Mouse (Mus musculus) urinary bladder, adult 18-20 months (tissue): ENCODE data around the gene Hspa1a.
"Not testable (repeated sequence)": the region's sequence is repeated elsewhere in the genome, so short reads cannot be mapped to it uniquely, and the experiment has no call there.

Source experiments
- DNase-seq, 2 experiments: peaks; one replicate each; pipeline ENCODE4 v3.0.0; 2022; ENCODE audit warnings: low spot score in 2 of 2, mixed read lengths in 2 of 2

Gene Hspa1a

DNA sequence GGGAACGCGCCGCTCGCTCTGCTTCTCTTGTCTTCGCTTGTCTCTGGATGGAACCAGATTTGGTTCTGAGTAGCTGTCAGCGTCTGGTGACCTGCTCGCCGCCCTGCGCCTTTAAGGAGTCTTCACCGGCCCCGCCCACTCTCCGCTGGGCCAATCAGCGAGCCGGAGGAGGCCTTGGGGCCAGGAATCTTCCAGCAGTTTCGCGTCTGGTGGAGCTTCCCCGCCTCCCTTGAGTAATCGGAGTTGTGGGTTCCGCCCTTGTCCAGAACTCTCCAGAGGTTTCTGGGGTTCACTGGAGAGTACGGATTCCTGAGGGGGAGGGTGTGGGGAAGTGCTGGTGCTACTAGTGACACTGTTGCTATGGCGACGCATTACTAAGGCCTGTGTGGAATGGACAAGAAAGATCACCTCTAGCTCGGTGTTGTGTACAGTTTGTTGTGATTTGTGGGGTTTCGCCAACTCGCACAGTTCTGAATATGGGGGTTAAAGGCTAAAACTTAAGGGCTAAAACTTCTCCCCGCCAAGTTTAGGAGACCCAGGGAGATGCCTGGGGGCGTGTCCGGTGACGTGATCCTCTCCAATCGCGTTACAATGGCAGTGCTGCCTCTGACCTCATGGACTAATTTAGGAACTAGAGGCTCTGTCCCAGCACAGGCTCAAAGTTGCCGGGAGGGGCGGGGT is at the start of gene Hspa1a, which contains the start of gene Hspa1l:
Gene Hspa1a (minus strand): TSS at position 88 of the 681 bp plus-strand sequence.
Gene Hspa1l (plus strand): TSS at position 635 of the 681 bp plus-strand sequence.
- peak; percentile 84 to 87 for DNase-seq

DNA sequence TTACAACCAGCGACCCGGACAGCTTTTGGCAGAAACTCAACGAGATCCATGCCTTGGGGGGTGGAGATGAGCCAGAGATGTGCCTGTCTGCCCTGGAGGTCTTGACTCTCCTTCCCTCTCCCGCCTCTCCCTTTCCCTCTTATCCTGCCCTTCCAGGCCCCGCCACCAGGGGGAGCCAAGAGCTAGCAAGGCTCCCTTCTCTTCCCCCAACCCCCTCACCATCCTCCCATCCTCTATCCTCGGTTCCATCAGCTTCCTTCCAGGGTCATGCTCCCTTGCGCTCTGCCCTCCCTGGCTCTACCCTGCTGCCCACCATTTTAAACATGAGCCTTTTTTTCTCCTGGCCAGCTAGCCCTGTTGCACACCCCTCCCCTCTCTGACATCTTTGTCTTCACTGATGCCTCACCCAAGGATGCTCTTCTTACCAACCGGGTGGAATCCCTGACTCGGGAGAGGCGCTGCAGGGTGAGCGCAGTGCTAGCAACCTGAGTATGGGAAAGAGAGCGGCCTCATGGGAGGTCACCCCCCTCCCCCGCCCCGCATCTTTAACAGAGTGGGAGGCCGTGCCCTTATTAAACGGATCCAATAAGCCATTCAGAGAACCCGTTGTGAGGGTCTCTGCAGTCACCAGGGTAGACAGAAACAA is 49.3 kb upstream of the Hspa1a start:
- DNase-seq, result peak; percentile 74 to 83

DNA sequence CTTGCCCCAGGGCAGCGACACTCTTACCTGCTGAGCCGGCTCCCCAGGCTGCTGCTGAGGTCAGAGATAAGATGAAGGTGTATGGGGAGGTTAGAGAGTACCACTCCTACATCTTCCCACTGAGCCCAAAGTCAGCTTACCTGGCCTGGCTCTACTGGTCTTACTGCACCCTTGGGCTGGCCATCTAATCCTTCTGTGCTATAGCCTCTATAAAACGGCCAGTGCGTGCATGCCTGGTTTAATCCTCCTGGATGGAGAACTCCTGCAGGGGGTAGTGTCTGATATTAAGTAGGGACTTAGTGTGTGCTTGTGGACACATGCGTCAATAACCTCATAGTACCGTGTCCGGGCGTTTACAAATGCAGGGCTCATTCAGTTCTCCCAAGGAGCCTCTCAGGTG is 48.6 kb upstream of the Hspa1a start:
- no peak for DNase-seq

DNA sequence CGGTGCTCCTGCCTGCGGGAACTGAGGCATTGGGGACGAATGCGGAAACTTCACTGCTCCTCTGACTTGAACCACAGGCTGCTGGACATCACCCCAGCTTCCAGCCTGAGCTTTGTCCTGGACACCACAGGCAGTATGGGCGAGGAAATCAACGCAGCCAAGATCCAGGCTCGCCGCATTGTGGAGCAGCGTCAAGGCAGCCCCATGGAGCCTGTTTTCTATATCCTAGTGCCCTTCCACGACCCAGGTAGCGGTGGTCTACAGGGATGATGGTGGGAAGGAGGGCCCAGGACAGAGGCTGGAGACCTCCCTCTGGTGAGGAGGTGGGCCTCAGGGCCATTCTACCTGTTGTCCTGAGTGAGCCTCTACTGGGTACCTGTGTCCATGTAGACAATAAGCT is 47.9 kb upstream of the Hspa1a start:
- DNase-seq, result no peak

DNA sequence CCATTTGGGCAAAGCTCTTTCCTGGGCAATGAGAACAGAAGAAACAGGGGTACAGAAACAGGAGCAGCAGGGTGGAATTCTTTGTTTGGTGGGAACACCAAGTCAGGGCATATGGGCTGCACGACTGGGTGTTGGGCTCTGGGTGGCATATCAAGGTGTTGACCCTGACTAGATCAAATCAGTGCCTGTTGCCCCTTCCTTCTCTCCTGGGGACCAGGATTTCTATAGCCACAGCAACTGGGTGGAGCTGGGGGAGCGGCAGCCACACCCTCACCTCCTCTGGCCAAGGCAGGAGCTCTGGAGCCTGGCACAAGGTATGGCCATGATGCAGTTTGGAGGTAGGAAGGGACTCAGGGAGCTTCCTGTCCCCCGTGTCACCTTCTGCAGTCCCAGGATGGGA is 46.2 kb upstream of the Hspa1a start:
- no peak for DNase-seq

DNA sequence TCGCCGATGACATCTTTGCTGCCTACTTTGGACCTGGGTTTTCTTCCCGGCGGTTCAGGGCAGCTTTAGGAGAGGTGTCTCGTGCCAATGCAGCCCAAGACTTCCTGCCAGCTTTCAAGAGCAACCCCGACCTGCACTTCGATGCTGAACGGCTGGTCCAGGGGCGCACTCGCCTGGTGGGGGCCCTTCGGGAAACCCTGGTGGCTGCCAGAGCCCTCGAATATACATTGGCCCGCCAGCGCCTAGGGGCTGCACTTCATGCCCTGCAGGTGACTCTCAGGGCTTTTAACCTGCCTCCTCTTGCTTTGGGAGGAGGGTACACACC is 45.7 kb upstream of the Hspa1a start:
- DNase-seq, result no peak

DNA sequence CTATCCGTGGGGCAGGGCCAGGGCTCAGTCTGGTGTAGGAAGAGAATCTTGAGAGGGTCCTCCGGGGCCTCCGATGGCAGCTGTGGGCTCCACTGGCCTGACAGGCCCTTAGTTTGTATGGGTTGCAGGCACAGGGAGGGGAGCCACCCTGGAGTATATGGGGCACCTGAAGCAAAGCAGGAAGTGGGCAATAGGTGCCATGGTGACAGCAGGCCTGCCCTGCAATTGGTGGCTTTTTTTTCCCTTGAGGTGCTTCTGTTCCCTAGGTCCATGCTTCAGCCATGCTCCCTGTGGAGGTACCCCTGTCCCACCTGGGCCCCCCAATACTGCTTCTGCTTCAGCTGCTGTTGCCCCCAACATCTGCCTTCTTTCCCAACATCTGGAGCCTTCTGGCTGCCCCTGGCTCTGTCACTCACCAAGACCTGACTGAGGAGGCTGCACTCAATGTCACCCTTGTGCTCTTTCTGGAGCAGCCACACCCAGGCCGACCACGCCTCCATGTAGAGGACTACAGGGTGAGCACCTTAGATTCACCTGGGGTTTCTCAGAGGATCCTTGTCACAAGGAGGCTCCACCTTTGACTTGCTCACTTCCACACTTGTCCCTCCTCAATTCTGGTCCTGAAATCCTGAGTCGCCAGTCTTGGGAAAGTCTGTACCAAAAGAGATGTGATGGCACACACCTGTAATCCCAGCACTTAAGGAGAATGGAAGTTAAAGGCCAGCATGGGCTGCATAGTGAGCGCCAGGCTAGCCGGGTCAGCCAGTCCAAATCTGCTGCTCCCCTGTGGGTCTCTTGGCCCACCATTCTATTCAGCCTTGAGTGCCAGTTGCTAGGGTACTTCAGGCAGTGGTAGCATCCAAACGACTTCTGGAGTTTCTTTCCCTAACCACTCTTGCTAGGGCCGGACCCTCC is 45.1 kb upstream of the Hspa1a start:
- peak in 1 of 2 experiments; percentile 29 for DNase-seq

DNA sequence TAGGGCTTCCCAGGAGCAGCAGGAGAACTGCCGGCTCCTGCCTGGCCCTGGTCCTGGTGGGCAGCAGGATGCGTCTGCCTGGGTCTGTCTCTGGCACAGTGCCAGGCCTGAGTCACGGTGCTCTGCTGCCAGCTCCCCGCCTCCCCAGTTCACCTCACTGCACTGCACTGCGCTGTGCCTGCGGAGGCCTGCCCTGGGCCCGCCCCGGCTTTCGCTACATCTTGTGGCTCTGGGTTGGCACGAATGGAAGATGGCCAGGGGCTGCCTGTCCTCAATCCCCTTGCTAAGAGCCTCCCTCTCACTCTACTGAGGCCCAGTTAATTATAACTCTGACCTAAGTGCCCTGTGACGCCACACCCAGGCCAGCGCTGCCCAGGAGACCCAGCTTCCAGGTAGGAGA is 44.4 kb upstream of the Hspa1a start, which contains the start of gene Vwa7:
Gene Vwa7 (plus strand): TSS at position 204 of the 400 bp plus-strand sequence.
- peak; percentile 49 to 60 for DNase-seq

DNA sequence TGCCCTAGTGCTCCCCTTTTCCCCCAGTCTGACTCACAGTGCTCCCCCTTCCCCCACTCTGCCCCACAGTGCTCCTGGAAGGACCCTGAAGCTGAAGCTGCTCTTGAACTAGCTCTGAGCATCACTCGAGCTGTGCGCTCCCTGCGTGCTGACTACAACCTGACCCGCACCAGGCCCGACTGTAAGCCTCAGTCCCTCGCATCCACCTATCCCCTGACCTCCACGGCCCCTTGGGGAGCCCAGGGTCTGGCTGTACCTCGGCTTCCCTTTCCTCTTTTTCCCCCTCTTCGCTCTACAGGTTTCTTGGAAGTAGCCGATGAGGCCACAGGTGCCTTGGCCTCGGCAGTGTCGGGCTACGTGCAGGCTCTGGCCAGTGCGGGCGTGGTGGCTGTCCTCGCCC is 43.3 kb upstream of the Hspa1a start:
- DNase-seq, result no peak

DNA sequence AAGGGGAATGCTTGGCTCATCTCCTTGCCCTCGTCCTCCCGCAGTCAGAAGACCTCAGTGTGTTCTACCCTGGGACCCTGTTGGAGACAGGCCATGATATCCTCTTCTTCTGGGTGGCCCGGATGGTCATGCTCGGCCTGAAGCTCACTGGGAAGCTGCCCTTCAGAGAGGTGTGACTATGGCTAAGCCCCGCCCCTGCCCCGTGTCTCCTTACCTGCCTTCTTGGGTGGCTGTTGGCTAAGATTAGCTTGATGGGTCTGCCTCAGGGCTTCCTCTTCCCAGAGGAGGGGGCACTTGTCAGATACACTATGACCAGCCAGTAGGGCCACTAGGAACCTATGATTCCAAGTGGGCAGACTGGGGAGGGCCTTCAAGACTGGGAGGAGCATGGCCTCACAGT is 41.3 kb upstream of the Hspa1a start:
- no peak for DNase-seq

DNA sequence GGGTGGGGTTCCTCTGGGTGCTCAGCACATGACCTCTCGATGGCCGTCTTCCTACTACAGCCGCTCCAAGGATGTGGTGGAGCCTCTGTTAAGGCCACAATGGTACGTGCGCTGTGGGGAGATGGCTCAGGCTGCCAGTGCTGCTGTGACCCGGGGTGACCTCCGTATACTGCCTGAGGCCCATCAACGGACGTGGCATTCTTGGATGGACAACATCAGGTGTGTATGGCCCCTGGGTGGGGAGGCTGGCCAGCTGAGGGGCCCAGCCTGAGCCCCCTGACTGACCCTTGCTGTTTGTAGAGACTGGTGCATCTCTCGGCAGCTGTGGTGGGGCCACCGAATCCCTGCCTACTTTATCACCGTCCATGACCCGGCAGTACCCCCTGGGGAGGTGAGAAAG is 40.5 kb upstream of the Hspa1a start:
- no peak for DNase-seq

DNA sequence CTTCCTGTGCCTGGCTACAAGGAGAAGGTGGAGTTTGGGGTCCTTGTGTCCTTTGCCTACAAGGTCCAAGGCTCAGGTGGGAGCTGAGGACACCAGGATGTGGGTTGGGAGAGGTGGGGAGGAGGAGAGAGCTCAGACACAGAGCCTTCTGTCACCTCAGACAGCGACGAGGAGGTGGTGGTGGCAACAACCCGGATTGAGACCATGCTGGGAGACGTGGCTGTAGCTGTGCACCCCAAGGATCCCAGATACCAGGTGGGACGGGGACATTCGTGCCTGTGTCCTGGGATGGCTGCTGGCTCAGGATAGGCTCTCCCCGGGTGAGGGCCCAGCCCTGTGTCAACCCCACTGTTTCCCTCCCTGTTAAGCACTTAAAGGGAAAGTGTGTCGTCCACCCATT is 39.5 kb upstream of the Hspa1a start:
- no peak for DNase-seq

DNA sequence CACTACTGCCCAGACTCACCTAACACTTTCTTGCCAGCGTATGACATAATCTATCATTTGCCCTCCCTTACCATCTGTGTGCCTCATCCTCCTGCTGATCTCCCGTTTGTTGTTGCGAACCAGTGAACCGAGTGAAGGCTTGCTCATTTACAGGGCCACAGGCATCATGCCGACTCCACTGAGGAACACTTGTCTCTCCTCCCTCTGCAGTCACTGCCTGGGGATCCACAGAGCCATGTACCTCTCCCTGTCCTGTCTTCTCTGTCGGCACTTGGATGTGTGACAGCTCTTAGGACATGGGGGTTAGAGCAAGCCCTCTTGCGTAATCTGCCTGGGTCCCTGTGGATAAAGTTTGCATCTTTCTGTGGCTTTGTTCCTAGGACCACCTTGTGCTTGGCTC is 37.6 kb upstream of the Hspa1a start:
- no peak for DNase-seq

DNA sequence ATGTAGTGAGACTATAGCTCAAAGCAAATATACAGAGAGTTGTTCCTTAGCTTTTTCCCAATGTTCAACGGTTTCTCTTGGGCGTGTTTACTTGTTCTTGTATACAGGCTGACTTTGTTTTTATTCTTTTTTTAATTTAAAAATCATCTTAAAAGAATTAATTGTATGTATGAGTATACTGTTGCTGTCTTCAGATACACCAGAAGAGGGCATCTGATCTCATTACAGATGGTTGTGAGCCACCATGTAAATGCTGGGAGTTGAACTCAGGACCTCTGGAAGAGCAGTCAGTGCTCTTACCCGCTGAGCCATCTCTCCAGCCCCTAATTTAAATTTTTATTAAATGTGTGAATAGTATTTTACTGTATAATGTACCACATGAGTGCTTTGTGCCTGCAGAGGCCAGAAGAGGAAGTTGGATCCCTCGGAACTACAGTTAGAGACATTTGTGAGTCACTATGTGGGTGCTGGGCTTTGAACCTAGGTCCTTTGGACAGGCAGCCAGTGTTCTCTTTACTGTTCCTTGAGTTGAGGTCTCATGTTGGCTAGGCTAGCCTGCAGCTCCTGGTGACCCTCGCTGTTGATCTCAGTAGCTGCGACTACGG is 35.5 kb upstream of the Hspa1a start:
- no peak for DNase-seq

DNA sequence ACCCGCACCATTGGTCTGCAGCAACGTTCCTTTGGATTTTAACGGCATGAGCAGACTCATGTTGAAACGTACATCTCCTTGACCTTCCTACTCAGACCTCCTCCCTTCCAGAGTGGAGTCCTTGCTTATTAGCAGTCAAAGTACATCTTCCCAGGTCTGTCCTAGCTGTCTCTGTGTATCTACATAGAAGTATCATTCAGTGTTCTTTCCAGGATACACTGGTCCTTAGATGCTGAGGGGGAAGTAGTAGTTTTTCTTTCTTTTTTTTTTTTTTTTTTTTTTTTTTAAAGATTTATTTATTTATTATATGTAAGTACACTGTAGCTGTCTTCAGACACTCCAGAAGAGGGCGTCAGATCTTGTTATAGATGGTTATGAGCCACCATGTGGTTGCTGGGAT is 33.9 kb upstream of the Hspa1a start:
- not testable (repeated sequence) for DNase-seq

DNA sequence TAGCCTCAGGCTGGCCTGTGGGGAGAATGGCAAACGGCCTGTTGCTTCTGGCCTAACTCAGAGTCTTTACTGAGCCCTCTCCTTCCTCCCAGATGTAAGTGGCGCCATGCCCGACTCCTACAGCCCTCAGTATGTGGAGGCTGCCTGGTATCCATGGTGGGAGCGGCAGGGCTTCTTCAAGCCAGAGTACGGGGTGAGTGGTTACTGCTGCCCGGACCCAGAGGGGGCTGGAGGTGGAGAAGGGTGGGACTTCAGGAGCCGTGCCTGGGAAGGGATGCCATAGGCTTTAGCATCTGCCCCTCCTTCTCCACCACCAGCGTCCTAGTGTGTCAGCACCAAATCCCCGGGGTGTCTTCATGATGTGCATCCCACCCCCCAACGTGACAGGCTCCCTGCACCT is 33.2 kb upstream of the Hspa1a start:
- no peak for DNase-seq

DNA sequence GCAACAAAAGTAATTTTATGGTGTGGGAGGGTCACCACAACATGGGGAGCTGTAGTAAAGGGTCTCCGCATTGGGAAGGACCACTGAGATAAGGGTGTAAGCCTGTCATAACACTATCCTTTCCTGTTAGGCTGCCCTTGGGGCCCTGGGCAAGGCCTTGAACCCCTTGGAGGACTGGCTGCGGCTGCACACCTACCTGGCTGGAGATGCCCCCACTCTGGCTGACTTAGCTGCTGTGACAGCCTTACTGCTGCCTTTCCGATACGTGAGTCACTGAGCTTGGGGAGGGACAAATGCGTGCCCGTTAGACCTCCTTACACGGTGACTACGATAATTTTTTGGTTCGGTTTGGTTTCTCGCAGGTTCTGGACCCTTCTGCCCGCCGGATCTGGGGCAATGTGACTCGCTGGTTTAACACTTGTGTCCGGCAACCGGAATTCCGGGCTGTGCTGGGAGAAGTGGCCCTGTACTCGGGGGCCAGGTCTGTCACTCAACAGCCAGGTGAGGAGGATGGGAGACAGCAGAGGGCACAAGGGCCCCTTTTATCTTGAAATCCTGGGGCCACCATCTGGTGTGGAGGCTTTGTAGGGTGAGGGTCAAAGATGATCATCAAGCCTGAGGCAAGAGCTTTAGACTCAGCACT is 32.2 kb upstream of the Hspa1a start:
- DNase-seq, result no peak

DNA sequence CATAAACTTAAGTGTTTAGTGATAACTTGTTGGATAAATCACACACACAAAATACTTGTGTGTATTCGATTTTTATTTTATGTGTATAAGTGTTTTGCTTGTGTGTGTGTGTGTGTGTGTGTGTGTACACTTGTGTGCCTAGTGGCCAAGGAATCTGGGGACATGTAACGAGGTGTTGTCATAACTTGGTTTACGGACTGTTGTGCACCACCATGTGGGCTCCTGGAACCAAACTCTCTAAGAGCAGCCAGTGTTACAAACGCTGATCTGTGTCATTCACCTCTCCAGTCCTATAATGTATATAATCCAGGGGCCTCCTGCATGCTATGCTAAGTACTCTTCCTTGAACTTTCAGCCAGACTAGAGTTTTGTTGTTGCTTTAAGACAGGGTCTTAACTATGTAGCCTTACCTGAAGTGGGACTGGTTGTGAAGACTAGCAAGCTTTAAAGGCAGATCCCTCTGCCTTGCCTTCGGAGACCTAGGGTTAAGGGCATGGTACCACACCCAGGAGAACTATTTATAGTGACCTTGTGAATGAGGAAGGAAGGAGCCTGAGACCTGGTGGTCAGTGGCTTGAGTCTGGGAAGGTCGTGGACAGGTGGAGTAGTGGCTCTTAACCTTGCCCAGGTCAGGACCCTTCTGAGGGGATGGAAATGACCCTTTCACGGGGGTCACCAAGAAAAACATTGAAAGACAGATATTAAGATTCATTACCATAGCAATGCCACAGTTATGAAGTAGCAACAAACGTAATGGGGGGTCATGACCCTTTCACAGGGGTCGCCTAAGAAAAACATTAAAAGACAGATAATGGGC is 31.3 kb upstream of the Hspa1a start:
- DNase-seq, result no peak

DNA sequence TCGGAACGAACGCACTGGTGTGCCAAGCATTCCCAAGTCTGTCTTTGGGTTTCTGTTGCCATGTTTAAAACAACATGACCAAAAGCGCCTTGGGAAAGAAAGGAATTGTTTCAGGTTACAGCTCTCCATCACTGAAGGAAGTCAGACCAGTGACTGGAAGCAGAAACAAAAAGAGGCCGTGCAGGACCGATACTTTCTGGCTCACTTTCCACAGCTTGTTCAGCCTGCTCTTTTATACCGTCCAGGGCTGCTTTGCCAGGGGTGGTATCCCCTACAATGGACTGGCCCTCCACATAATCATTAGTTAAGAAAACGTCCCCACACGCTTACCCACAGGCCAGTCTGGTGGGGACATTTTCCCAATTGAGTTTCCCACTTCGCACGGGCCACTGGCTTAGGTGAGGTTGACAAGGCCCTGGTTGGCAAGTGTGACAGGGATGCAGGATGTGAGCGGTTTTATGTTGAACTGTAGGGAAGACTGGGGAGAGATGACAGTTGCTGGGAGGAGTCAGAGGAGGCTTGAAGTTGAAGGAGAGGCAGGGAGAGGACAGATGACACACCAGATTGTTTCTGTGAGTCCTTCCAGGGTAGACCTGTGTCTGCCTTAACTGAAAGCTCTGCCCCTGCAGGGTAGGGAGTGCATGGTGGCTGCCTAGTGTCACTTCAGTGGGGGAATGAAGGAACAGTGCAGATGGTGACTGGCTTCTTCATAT is 30.4 kb upstream of the Hspa1a start:
- no peak for DNase-seq
